Comparison of ENCODE assay signal across 20 mouse cellular contexts in genomic region chr5:100302068-100302775, GRCm38 (mm10).
DNase-seq lines count a peak whose midpoint lies in the region; ATAC-seq lines count a peak whose summit lies in the region.
"Had no signal": no experiment of that assay in that cellular context is flagged by ENCODE, and none has a peak within 500 bp of the region (broad histone marks: within the 10 kb centered on the region; RNA-seq: fewer than 3 reads in every experiment).

No protein-coding gene starts in this region.

- no peak overlapping the region for H3K9ac ChIP-seq in lung, embryonic 15.5 days
- H3K9ac ChIP-seq: embryonic facial prominence, embryonic 12.5 days; forebrain, embryonic 12.5 days; heart, embryonic 13.5 days; hindbrain, embryonic 13.5 days had no signal

- WGBS in lung, embryonic 15.5 days = 53% methylated on average over 17 of the region's 17 CpGs

- H3K4me1 ChIP-seq in lung, embryonic 15.5 days = peaks cover 12% of the 10 kb centered on the region; the same call in 1 of the 2 replicates
- H3K4me1 ChIP-seq: embryonic facial prominence, embryonic 12.5 days; forebrain, embryonic 12.5 days; heart, embryonic 13.5 days; hindbrain, embryonic 13.5 days had no signal

- intact Hi-C loops in heart, postnatal 10 days (cut with DNase I) = loop anchor here (5.0 to 10.0 kb wide), 2 partner anchors 137 to 230 kb away; no protein-coding TSS in a partner anchor
- intact Hi-C loops in heart, postnatal 14 days (cut with DNase I) = no loop called here

- H3K27me3 ChIP-seq in lung, embryonic 15.5 days = no peaks in the 10 kb centered on the region
- H3K27me3 ChIP-seq: CH12.LX; embryonic facial prominence, embryonic 12.5 days; forebrain, embryonic 12.5 days; heart, embryonic 13.5 days; hindbrain, embryonic 13.5 days had no signal

- peak; percentile 88 for ATAC-seq in lung, embryonic 15.5 days (ENCODE audit: borderline replicate concordance, extremely low read depth, low FRiP score, low TSS enrichment)
- ATAC-seq in erythroid progenitor cell, adult 5-6 weeks (replicated peaks; ENCODE audit: low FRiP score, poor library complexity, severe bottlenecking) = no peak
- ATAC-seq: forebrain, embryonic 16.5 days; Patski had no signal

- peak; percentile 74 for DNase-seq in heart, adult 11 months
- DNase-seq in heart, postnatal 10 days = no peak
- peak; percentile 42 for DNase-seq in lung, postnatal 14 days
- no peak for DNase-seq in embryo, embryonic 9.5 days (ENCODE audit: extremely low spot score)
- DNase-seq in heart, postnatal 14 days = no peak
- DNase-seq: adrenal gland, adult 2 months; cerebellum, adult 11 months; cerebellum, adult 8-10 months; cerebellum, postnatal 14 days; embryo, embryonic 11 days; gastrocnemius, postnatal 14 days had no signal

- no peak overlapping the region for H3K4me2 ChIP-seq in lung, embryonic 15.5 days
- H3K4me2 ChIP-seq: embryonic facial prominence, embryonic 12.5 days; forebrain, embryonic 12.5 days; heart, embryonic 13.5 days; hindbrain, embryonic 13.5 days had no signal

- H3K36me3 ChIP-seq in lung, embryonic 15.5 days = no peaks in the 10 kb centered on the region
- H3K36me3 ChIP-seq: embryonic facial prominence, embryonic 12.5 days; forebrain, embryonic 12.5 days; heart, embryonic 13.5 days; hindbrain, embryonic 13.5 days had no signal

- H3K9me3 ChIP-seq in lung, embryonic 15.5 days = no peaks in the 10 kb centered on the region
- H3K9me3 ChIP-seq: embryonic facial prominence, embryonic 12.5 days had no signal

- no peak overlapping the region for H3K4me3 ChIP-seq in lung, embryonic 15.5 days
- H3K4me3 ChIP-seq: embryonic facial prominence, embryonic 12.5 days; forebrain, embryonic 12.5 days; heart, embryonic 13.5 days; hindbrain, embryonic 13.5 days had no signal

- peak overlapping the region; percentile 20 for H3K27ac ChIP-seq in lung, embryonic 15.5 days
- H3K27ac ChIP-seq: embryonic facial prominence, embryonic 12.5 days; forebrain, embryonic 12.5 days; heart, embryonic 13.5 days; hindbrain, embryonic 13.5 days had no signal

Comparison
In these comparisons a context has a peak if more than half of its experiments do, and no peak if none do; other contexts are left out.
1. DNase-seq: peak in heart, adult 11 months (single experiment) and lung, postnatal 14 days (single experiment); none in heart, postnatal 10 days (0 of 2), embryo, embryonic 9.5 days (single experiment) and heart, postnatal 14 days (0 of 2).